Mouse (Mus musculus) testis, adult 2 months (tissue): ENCODE measurements at regions not wholly inside any gene's neighbourhood (a gene's known extent, or its start where the extent isn't known, plus 50 kb on each side); places are given as distances from the start of the nearest gene placed in this dataset.

Source experiments
- CTCF ChIP-seq: fragments of 200-500 bp; IDR thresholded peaks from 2 replicates; pipeline ENCODE4 v1.5.1; 2012; ENCODE audit warnings: low read depth, mild to moderate bottlenecking, inconsistent platforms, low read length, moderate library complexity; ENCODE audit not compliant: control insufficient read depth, insufficient read depth, insufficient replicate concordance
- POLR2A ChIP-seq: fragments of 200-500 bp; IDR thresholded peaks from 2 replicates; pipeline ENCODE4 v1.6.1; 2012; ENCODE audit warnings: low read depth, mild to moderate bottlenecking, inconsistent platforms, low read length, moderate library complexity; ENCODE audit not compliant: control insufficient read depth

DNA sequence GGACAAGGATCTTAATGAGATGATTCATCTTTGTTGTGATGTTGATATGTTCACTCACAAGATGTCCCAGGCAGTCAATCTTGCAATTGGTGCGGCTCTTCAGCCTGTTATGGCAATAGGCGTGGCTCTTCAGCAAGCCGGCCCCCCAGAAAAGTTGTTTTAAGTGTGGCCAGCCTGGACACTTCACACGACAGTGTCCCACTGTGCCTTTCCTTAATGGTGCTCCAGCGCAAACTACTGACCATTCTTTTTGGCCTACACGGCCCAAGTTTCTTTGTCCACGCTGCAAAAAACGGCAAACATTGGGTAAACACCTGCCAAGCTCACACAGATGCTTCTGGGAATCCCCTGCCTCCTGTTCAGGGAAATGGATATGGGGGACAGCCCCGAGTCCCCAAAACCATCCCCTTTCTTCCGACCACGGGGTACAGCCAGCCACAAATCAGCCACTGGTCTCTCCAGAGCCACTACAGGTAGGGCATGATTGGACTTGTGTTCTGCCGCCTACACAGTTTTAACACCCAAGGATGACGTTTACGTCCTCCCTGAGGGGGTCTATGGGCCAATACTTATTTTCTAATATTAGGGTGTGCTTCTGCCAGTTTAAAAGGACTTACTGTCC lies 79.8 kb downstream of the Serpinb6e start:
- no peak for TF ChIP-seq CTCF
- TF ChIP-seq POLR2A: no peak
